Mouse (Mus musculus) neural tube, embryonic 12.5 days (tissue): ENCODE results near the gene Ndc1. TPM values are rescaled to one million over a fixed set of nuclear protein-coding genes. Genes with fewer than 3 reads are reported as not detected.
A peak's percentile ranks its signal among the peaks of the same experiment; 100 is the strongest.

Experiments used
- ATAC-seq: fragments of 200-750 bp; cut with Nextera tagmentation; 2 replicates; pipeline ENCODE4 v1.8.0; 2017; ENCODE audit warnings: low read depth, mild to moderate bottlenecking, moderate TSS enrichment, moderate library complexity; ENCODE audit not compliant: low FRiP score
- H3K27ac ChIP-seq: fragments of 300-500 bp; sonication (generic); 2 replicates; pipeline ENCODE4 v1.5.1; 2016
- H3K27me3 ChIP-seq: fragments of 300-500 bp; sonication (generic); replicated peaks from 2 replicates; pipeline ENCODE4 v1.6.1; 2016; ENCODE audit warnings: mild to moderate bottlenecking
- H3K36me3 ChIP-seq: fragments of 300-500 bp; sonication (generic); 2 replicates; pipeline ENCODE4 v1.6.1; 2016; ENCODE audit warnings: mild to moderate bottlenecking
- H3K4me1 ChIP-seq: fragments of 300-500 bp; sonication (generic); 2 replicates; pipeline ENCODE4 v1.6.1; 2016
- H3K4me2 ChIP-seq: fragments of 300-500 bp; sonication (generic); replicated peaks from 2 replicates; pipeline ENCODE4 v1.6.1; 2016; ENCODE audit warnings: mild to moderate bottlenecking
- H3K4me3 ChIP-seq: fragments of 300-500 bp; sonication (generic); 2 replicates; pipeline ENCODE4 v1.5.1; 2016
- H3K9ac ChIP-seq: fragments of 300-500 bp; sonication (generic); 2 replicates; pipeline ENCODE4 v1.6.1; 2016; ENCODE audit warnings: mild to moderate bottlenecking
- H3K9me3 ChIP-seq: fragments of 300-500 bp; sonication (generic); 2 replicates; pipeline ENCODE4 v1.6.1; 2016; ENCODE audit warnings: mild to moderate bottlenecking
- WGBS: fragments of 180-500 bp; shearing (Covaris S2); methylation state at CpG from one replicate; pipeline ENCODE4 v1.1.7; 2016; 5-methylcytosine and 5-hydroxymethylcytosine counted together
- polyA plus RNA-seq: library from polyadenylated mRNA; unstranded; fragments of >200 nt; fragmentation: Nextera tagmentation; extraction: Ambion mirVana; gene quantifications from 2 replicates; pipeline ENCODE4 v1.2.1, GENCODE M21; 2016

Ndc1 gene
- 26.7 and 27.1 TPM in 2 replicates for polyA plus RNA-seq

DNA sequence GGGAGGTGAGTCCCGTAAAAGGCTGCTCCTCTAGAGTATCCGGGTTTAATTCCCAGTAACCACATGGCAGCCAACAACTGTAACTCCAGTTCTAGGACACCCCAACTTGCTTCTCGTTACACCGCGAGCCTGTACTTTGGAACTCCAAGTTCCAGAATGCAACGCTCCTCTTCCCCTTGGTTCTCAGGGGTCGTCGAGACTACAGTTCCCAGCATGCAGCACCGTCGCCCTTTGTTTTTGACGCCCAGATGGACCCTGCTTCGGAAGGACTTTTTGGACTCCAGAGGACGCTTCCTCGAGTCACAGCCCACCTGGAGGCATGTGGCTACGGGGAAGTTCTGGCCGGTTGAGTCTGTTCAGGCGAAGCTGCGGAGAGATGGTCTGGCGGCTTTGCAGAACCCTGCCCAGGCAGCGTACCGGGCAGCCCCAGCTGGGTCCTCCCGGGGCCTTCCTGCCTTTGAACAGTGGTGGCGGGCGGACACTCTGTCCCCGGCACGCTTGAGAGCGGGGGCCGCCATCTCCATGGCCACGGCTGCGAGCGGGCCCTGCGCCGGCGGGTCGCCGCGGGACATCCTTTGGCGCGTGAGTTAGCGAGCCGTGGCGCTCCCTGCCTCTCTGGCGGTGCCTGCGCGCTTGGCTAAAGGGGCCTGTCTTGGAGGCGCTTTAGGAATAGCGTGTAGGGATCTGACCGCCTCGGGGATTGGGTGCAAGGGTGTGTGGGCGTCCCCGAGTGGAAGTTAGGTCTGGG lies at the start of gene Ndc1:
TSS of gene Ndc1 (plus strand) at position 218 of the 748 bp plus-strand sequence.
- peak within 1 kb of the TSS; percentile 78 for H3K4me2 ChIP-seq
- H3K9me3 ChIP-seq = no peaks in the 10 kb centered on the region
- H3K4me3 ChIP-seq = peak within 1 kb of the TSS; percentile 81
- ATAC-seq = peak; percentile 98
- peaks cover 4% of the 10 kb centered on the region; the same call in 1 of the 2 replicates for H3K4me1 ChIP-seq
- H3K36me3 ChIP-seq = peaks cover 11% of the 10 kb centered on the region
- under 1% methylated on average over 51 of the region's 51 CpGs for WGBS
- H3K27me3 ChIP-seq = no peaks in the 10 kb centered on the region
- H3K27ac ChIP-seq = peak within 1 kb of the TSS; percentile 60
- peak within 1 kb of the TSS; percentile 78 for H3K9ac ChIP-seq

DNA sequence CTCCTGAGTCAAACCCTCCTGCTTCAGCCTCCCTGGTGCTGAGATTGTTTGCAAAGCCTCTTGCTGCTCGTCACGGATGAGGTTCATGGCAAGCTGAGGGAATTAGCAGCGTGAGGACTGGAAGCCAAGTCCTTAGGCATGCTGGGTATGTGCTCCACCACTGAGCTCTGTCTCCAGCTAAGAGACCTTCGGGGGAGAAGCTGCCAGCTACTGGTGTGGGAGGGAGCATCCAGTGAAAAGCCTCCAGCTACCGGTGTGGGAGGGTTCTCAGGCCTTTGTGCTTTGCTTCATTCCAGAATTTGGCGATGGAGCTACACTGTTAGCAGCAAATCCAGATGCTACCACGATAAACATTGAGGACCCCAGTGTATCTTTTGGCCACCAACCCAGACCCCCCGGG lies 48.9 kb upstream of the Ndc1 start:
- 83% methylated on average over 8 of the region's 8 CpGs for WGBS
- H3K4me1 ChIP-seq = peaks cover 10% of the 10 kb centered on the region
- no peak overlapping the region for H3K4me3 ChIP-seq
- no peak overlapping the region for H3K27ac ChIP-seq
- H3K9me3 ChIP-seq = no peaks in the 10 kb centered on the region
- no peak for ATAC-seq
- no peaks in the 10 kb centered on the region for H3K27me3 ChIP-seq
- no peak overlapping the region for H3K9ac ChIP-seq
- peaks cover 52% of the 10 kb centered on the region for H3K36me3 ChIP-seq
- no peak overlapping the region for H3K4me2 ChIP-seq

DNA sequence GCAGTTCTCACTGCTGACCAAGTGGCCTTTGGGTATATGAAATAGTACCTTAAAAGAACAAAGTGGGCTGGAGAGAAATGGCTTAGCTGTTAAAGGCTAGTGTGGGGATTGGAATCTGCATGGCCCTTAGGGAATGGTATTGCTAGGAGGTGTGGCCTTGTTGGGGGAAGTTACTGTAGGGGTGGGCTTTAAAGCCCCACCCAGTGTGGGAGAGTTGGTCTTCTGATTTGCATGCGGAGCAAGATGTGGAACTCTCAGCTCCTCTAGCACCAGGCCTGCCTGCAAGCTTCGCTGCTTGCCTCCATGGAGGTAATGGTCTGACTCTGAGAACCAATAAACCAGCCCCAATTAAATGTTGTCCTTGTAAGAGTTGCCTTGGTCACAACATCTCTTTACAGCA lies 46.5 kb upstream of the Ndc1 start:
- no peak for ATAC-seq
- Histone ChIP-seq H3K36me3 (peaks cover 59% of the 10 kb centered on the region), H3K4me1 (no peaks in the 10 kb centered on the region), H3K27ac (no peak overlapping the region), H3K9ac (no peak overlapping the region), H3K9me3 (no peaks in the 10 kb centered on the region), H3K27me3 (no peaks in the 10 kb centered on the region), H3K4me2 (no peak overlapping the region), H3K4me3 (no peak overlapping the region)
- 84% methylated on average over 2 of the region's 2 CpGs for WGBS

DNA sequence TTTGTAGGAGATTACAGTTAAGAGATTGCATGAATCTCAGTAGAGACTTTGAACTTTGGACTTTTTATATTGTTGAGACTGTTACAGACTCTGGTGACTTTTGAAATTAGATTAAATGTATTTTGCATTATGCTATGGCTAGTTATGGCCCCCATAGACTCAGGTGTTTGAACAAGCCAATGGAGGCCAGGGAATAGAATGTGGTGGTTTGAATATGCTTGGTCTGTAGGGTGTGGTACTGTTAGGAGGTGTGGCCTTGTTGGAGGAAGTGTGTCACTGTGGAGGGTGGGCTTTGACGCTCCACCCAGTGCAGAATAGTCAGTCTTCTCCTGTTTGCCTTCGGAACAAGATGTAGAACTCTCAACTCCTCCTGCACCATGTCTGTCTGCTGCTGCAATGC lies 44.5 kb upstream of the Ndc1 start:
- H3K4me2 ChIP-seq = no peak overlapping the region
- H3K36me3 ChIP-seq = peaks cover 53% of the 10 kb centered on the region
- no peak overlapping the region for H3K27ac ChIP-seq
- no peaks in the 10 kb centered on the region for H3K9me3 ChIP-seq
- no peak for ATAC-seq
- H3K4me1 ChIP-seq = no peaks in the 10 kb centered on the region
- 100% methylated on average over 2 of the region's 2 CpGs for WGBS
- no peak overlapping the region for H3K4me3 ChIP-seq
- no peaks in the 10 kb centered on the region for H3K27me3 ChIP-seq
- H3K9ac ChIP-seq = no peak overlapping the region

DNA sequence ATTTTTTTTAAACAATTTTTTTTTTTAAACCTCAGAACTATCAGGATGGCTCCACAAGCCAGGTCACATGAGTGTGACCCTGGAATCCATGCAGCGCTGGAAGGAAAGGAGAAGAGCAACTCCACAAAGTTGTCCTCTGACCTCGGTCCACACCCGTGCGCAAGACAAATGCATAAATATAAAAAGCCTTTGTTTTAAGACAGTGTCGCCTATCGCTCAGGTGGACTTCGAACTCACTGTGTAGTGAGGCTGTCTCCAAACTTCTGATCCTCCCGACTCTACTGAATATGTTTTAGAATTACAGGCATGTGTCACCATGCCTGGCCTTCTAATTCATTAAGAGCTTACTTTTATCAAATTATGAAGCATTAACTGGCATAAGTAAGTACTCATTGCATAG lies 39.1 kb upstream of the Ndc1 start:
- Histone ChIP-seq H3K36me3 (peaks cover 8% of the 10 kb centered on the region; the same call in 1 of the 2 replicates), H3K4me2 (no peak overlapping the region), H3K4me3 (no peak overlapping the region), H3K9ac (no peak overlapping the region), H3K4me1 (no peaks in the 10 kb centered on the region), H3K9me3 (no peaks in the 10 kb centered on the region), H3K27ac (no peak overlapping the region), H3K27me3 (no peaks in the 10 kb centered on the region)
- no peak for ATAC-seq
- 95% methylated on average over 8 of the region's 8 CpGs for WGBS

DNA sequence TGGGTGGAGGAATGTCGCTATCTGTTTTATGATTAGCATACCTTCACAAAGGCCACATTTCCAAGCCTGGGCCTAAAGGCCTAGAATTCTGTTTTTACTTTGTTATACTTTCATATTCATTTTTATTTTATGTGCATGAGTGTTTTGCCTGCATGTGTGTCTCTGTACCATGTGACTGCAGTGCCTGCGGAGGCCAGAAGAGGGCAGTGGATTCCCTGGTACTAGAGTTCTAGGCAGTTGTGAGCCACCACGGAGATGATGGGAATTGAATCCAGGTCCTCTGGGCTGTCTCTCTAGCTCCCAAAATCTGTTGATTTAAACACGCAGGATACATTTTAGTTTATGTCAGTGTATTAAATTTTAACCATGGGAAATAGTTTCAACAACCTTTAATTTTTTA lies 34.1 kb upstream of the Ndc1 start:
- Histone ChIP-seq H3K27me3 (no peaks in the 10 kb centered on the region), H3K27ac (no peak overlapping the region), H3K36me3 (no peaks in the 10 kb centered on the region), H3K9me3 (no peaks in the 10 kb centered on the region), H3K4me3 (no peak overlapping the region), H3K4me2 (no peak overlapping the region), H3K4me1 (no peaks in the 10 kb centered on the region), H3K9ac (no peak overlapping the region)
- WGBS = 90% methylated on average over 4 of the region's 4 CpGs
- no peak for ATAC-seq

DNA sequence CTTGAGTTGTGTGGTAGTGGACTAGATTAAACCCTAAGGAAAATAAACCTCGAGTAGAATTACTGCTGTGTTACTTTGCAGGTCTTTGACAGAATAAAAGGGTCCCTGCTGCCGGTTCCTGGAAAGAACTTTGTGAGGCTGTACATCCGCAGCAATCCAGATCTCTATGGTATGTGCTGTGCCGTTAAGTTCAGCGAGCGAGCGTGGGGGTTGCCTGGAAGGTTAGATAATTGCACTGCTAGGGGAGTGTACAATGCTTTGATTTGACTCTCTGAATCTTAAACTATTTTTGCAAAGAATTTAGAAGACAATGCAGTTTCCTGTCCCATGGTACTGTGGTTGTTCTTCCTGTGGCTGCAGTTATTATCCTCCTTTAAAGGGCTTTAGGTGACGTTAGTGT lies 31.2 kb upstream of the Ndc1 start:
- WGBS = 78% methylated on average over 8 of the region's 8 CpGs
- no peaks in the 10 kb centered on the region for H3K9me3 ChIP-seq
- no peak overlapping the region for H3K4me3 ChIP-seq
- H3K27ac ChIP-seq = no peak overlapping the region
- ATAC-seq = no peak
- no peak overlapping the region for H3K4me2 ChIP-seq
- H3K27me3 ChIP-seq = no peaks in the 10 kb centered on the region
- H3K9ac ChIP-seq = no peak overlapping the region
- H3K4me1 ChIP-seq = no peaks in the 10 kb centered on the region
- H3K36me3 ChIP-seq = no peaks in the 10 kb centered on the region

DNA sequence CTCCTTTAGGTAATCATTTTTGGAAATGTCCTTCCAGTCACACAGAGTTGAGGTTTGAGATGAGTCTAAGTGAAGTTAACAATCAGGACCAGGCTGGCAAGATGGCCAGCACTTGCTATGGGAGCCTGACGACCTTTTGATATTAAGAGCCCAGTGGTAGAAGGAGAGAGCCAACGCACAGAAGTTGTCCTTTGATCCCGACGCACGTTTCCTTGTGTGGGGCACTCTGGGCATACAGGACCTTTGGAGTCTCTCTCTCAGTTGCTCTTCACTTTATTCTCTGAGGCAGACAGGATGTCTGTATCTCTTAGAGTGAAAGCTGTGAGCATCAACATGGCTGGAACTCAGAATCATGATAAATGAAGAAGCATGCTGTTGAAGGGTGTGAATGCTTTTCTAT lies 30.1 kb upstream of the Ndc1 start:
- no peaks in the 10 kb centered on the region for H3K9me3 ChIP-seq
- ATAC-seq = no peak
- H3K9ac ChIP-seq = no peak overlapping the region
- H3K27me3 ChIP-seq = no peaks in the 10 kb centered on the region
- no peak overlapping the region for H3K4me3 ChIP-seq
- no peaks in the 10 kb centered on the region for H3K36me3 ChIP-seq
- H3K4me2 ChIP-seq = no peak overlapping the region
- WGBS = 91% methylated on average over 5 of the region's 5 CpGs
- 0 out of 2 replicates have a peak, but pooled peaks cover 5% of the 10 kb centered on the region for H3K4me1 ChIP-seq
- H3K27ac ChIP-seq = no peak overlapping the region

DNA sequence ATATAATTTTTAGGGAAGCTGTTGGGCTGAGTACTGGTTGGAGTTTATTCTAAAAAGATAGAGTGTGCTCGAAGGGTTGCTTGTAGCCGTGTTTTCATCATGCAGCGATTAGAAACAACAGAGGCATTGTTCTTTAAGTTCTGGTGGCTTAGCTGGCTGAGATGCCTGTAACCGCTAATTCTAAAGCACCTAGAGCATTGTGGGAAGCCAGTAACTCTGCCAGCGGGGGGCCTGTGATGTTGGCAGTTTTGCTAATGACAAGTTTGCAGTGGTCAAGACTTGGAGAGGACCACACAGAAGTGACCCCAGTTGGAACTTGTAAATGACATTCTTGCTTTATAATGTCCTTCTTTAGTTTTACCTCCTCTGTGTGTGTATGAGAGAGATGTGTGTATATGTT lies 26.2 kb upstream of the Ndc1 start:
- no peak for ATAC-seq
- Histone ChIP-seq H3K4me1 (0 out of 2 replicates have a peak, but pooled peaks cover 5% of the 10 kb centered on the region), H3K9me3 (no peaks in the 10 kb centered on the region), H3K9ac (no peak overlapping the region), H3K4me3 (no peak overlapping the region), H3K27me3 (no peaks in the 10 kb centered on the region), H3K4me2 (no peak overlapping the region), H3K27ac (no peak overlapping the region), H3K36me3 (no peaks in the 10 kb centered on the region)
- 33% methylated on average over 5 of the region's 5 CpGs for WGBS

DNA sequence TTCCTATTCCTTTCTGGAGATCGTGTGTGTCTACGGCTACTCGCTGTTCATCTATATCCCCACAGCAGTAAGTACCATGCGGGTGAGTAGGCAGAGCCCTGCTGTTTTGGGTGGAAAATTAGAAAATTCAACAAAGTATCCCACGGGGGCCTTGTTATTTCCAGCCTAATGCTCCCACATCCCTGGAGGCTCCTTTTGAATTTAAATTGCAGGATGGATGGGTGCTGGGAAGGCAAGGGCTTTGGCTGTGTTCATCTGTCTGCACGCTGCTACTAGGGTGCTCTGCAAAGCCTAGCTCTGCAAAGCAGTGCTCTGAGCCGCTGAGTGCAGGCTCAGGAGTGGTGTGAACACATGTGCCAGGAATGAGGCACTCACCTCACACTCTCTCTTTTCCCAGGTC lies 23.0 kb upstream of the Ndc1 start:
- H3K9me3 ChIP-seq = no peaks in the 10 kb centered on the region

DNA sequence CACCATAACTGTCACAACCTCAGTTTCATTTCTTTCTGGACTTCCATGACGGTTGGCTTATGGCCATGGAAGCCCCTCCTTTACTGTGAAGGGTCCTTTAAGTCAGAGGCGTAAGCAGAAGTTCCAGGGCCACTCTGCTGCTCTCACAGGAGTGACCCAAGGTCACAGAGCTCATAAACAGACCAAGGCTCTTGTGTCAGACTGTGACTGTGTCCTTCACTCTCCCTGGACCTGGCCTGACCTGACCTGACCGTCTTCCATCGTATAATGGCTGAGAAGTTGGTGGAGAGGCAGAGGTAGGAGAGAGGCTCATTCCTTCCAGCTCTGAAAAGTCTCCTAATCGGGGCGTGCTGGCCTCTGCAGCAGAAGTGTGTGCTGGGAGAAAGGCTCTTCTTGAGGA lies 20.4 kb upstream of the Ndc1 start:
- 75% methylated on average over 6 of the region's 6 CpGs for WGBS
- Histone ChIP-seq H3K27ac (no peak overlapping the region), H3K9me3 (no peaks in the 10 kb centered on the region), H3K27me3 (no peaks in the 10 kb centered on the region), H3K36me3 (peaks cover 8% of the 10 kb centered on the region; the same call in 1 of the 2 replicates), H3K4me1 (peaks cover 7% of the 10 kb centered on the region), H3K4me2 (no peak overlapping the region), H3K9ac (no peak overlapping the region), H3K4me3 (no peak overlapping the region)
- ATAC-seq = no peak

More for the DNA sequence above, 23.0 kb upstream of the Ndc1 start:
- Histone ChIP-seq H3K4me3 (no peak overlapping the region), H3K4me1 (peaks cover 12% of the 10 kb centered on the region), H3K4me2 (no peak overlapping the region), H3K27ac (no peak overlapping the region), H3K27me3 (no peaks in the 10 kb centered on the region), H3K9ac (no peak overlapping the region), H3K36me3 (0 out of 2 replicates have a peak, but pooled peaks cover 3% of the 10 kb centered on the region)
- no peak for ATAC-seq
- 81% methylated on average over 7 of the region's 7 CpGs for WGBS

DNA sequence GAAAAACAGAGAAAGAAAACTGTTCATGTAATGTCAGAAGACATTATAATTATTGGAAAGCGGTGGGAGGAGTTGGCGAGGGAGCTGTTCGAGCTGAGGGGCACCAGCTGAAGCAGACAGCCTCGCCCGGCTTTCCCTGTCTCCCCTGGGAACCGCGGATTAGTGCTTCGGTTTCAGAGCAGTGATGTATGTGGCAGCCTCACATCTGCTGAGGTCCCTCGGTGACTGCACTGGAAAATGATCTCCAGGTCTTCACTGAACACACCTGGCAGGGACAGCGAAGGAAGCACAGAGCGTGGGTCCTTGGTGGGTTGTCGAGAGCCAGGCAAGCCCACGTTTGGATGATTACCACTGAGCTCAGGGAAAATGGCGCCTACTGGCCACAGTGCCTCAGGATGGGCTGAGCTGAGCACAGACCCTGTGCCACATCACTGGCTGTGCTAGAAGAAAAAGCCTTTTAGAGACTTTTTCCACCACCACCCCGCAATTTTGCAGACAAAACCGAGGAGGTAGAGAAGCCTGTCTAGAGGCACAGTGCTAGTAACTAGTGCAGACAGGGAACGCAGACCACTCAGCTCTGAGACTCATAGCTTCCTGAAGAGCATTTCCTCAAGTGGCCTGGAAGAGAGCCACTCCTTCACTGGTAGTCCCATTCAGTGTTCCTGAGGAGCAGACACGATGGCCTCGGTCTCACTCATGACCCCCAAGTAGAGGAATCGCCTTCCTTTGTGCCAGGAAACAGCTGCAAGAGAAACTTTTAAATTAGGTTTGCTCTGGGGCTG lies 18.9 kb upstream of the Ndc1 start:
- no peak overlapping the region for H3K27ac ChIP-seq
- no peaks in the 10 kb centered on the region for H3K27me3 ChIP-seq
- H3K4me2 ChIP-seq = no peak overlapping the region; the same call in 1 of the 2 replicates
- H3K4me3 ChIP-seq = no peak overlapping the region
- H3K9ac ChIP-seq = no peak overlapping the region
- peak; percentile 37; the same call in 1 of the 2 replicates for ATAC-seq
- peaks cover 9% of the 10 kb centered on the region for H3K4me1 ChIP-seq
- WGBS = 73% methylated on average over 20 of the region's 20 CpGs
- no peaks in the 10 kb centered on the region for H3K9me3 ChIP-seq
- H3K36me3 ChIP-seq = peaks cover 8% of the 10 kb centered on the region; the same call in 1 of the 2 replicates
